Mouse (Mus musculus): ENCODE measurements around the gene Plpp2. TPM values are rescaled to one million over a fixed set of nuclear protein-coding genes. Genes with fewer than 3 reads are reported as not detected.

The Plpp2 gene
- total and polyA plus RNA-seq, 3 experiments: 11.5 to 19.3 (median 13.9) TPM

DNA sequence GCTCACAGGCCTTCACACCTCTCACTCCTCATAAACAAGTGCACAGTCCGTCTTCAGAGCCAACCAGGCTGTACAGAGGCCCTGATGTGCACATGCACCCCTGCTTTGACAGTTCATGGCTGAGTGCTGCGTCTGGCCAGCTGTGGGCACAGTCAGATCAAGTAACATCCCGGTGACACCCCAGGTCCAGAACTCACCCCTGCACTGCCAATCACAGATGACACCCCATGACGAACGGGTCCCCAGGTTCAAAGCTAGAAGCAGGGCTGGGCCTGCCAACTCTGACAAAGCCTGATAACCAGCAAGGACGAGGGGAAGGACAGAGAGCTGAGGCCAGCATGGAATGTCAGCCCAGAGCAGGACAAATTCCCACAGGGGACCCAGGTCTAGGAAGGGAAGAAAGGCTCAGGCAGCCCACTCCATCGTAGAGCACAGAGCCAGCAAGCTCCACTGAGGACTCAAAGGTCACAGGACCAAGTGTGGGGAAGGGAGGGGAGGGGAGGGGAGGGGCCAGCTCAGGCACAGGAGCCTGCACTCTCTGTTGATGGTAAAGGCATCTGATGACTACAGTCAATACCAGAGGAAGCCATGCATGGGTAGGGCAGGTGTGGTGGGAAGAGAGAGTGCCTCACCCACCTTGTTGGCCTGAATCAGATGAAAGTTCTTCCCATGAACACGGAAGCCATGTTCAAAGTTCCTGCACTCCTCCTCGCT is 10.4 kb upstream of the Plpp2 start:
- dilution Hi-C loops (cut with MboI; ENCODE audit: extremely low pct_ligation_motif_present, extremely low pct_unique_long_range_greater_than_20kb, low sequenced_read_pairs) (no loop called here), in situ Hi-C loops (cut with MboI; ENCODE audit: low pct_ligation_motif_present, low pct_unique_long_range_greater_than_20kb, low sequenced_read_pairs) (no loop called here)
- Histone ChIP-seq H3K4me2 (ENCODE audit: insufficient read depth, low read depth, poor library complexity, severe bottlenecking) (no peak overlapping the region), H3K4me3 (replicated peaks in 1 of 3; ENCODE audit: low read depth in 2 of 3, low read length in 2 of 3, poor library complexity in 1 of 3) (no peak overlapping the region), H3K27me3 (replicated peaks) (no peaks in the 10 kb centered on the region), H3K4me1 (ENCODE audit: control insufficient read depth in 1 of 2, insufficient read depth in 2 of 2) (peaks cover 0 to 5% of the 10 kb centered on the region in 2 experiments; a peak in 2 of 4 replicates), H3K79me2 (replicated peaks; ENCODE audit: control insufficient read depth, extremely low read depth, insufficient read depth, poor library complexity, severe bottlenecking) (no peaks in the 10 kb centered on the region), H3K9ac (ENCODE audit: insufficient read depth, low read depth) (no peak overlapping the region), H3K9me3 (replicated peaks; ENCODE audit: low read length) (no peaks in the 10 kb centered on the region), H3K36me3 (replicated peaks in 1 of 2; ENCODE audit: control insufficient read depth in 1 of 2, insufficient read depth in 1 of 2, low read length in 1 of 2) (peaks cover 90 to 97% of the 10 kb centered on the region in 2 experiments), H3K27ac (ENCODE audit: insufficient read depth, low read depth) (no peak overlapping the region)
- DNase-seq (ENCODE audit: extremely low read depth): no peak
- no peak for TF ChIP-seq CHD2 (IDR thresholded peaks at IDR 0.05; ENCODE audit: low read length)
- no peak for TF ChIP-seq HCFC1 (IDR thresholded peaks at IDR 0.05; ENCODE audit: low read depth, low read length)
- no peak for TF ChIP-seq ZKSCAN1 (IDR thresholded peaks at IDR 0.05; ENCODE audit: borderline replicate concordance, low read depth, low read length)
- no peak for TF ChIP-seq ELF1 (IDR thresholded peaks at IDR 0.05; ENCODE audit: low read depth, low read length)
- TF ChIP-seq TCF12 (IDR thresholded peaks at IDR 0.05; ENCODE audit: low read depth, low read length): no peak
- TF ChIP-seq CTCF (conservative IDR thresholded peaks at IDR 0.05 in 1 of 2, IDR thresholded peaks at IDR 0.05 in 1 of 2; ENCODE audit: low read depth in 2 of 2, low read length in 2 of 2): no peak
- no peak for TF ChIP-seq GABPA (IDR thresholded peaks at IDR 0.05; ENCODE audit: insufficient replicate concordance, low read depth, low read length)
- TF ChIP-seq MAZ (IDR thresholded peaks at IDR 0.05; ENCODE audit: low read depth, low read length): no peak
- TF ChIP-seq NRF1 (IDR thresholded peaks at IDR 0.05; ENCODE audit: low read depth, low read length): no peak
- no peak for TF ChIP-seq POLR2AphosphoS2 (IDR thresholded peaks at IDR 0.05; ENCODE audit: low read depth, low read length)
- TF ChIP-seq IRF4 (IDR thresholded peaks at IDR 0.05; ENCODE audit: low read depth, low read length): no peak

DNA sequence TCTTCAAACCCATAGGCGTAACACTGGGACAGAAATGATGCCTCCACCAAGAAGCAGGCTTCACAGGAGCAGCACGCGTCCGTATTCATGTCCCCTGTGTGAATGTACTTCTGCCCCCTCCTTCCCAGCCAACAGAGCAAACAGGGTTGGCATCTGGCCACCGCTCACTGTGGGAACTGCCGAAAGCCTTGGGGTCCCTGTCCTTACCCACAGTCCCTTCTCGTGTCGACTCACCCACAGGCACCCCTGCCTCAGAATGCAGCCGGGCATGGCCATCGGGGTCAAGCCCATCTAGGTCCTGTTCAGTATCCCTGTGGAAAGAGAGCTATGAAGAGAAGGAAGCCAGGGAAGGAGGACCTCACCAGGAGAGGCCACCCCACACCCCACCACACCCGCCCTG is 8.6 kb upstream of the Plpp2 start:
- Histone ChIP-seq H3K79me2 (replicated peaks; ENCODE audit: control insufficient read depth, extremely low read depth, insufficient read depth, poor library complexity, severe bottlenecking) (no peaks in the 10 kb centered on the region), H3K4me3 (replicated peaks in 1 of 3; ENCODE audit: low read depth in 2 of 3, low read length in 2 of 3, poor library complexity in 1 of 3) (no peak overlapping the region), H3K36me3 (replicated peaks in 1 of 2; ENCODE audit: control insufficient read depth in 1 of 2, insufficient read depth in 1 of 2, low read length in 1 of 2) (peaks cover 72 to 94% of the 10 kb centered on the region in 2 experiments), H3K4me1 (ENCODE audit: control insufficient read depth in 1 of 2, insufficient read depth in 2 of 2) (peaks cover 0 to 13% of the 10 kb centered on the region in 2 experiments; a peak in 2 of 4 replicates), H3K9ac (ENCODE audit: insufficient read depth, low read depth) (no peak overlapping the region), H3K27ac (ENCODE audit: insufficient read depth, low read depth) (no peak overlapping the region), H3K27me3 (replicated peaks) (no peaks in the 10 kb centered on the region), H3K9me3 (replicated peaks; ENCODE audit: low read length) (no peaks in the 10 kb centered on the region), H3K4me2 (ENCODE audit: insufficient read depth, low read depth, poor library complexity, severe bottlenecking) (no peak overlapping the region)
- DNase-seq (ENCODE audit: extremely low read depth): no peak
- dilution Hi-C loops (cut with MboI; ENCODE audit: extremely low pct_ligation_motif_present, extremely low pct_unique_long_range_greater_than_20kb, low sequenced_read_pairs) (no loop called here), in situ Hi-C loops (cut with MboI; ENCODE audit: low pct_ligation_motif_present, low pct_unique_long_range_greater_than_20kb, low sequenced_read_pairs) (no loop called here)
- TF ChIP-seq TBP (conservative IDR thresholded peaks at IDR 0.05; ENCODE audit: low read depth, low read length): no peak
- TF ChIP-seq JUND (conservative IDR thresholded peaks at IDR 0.05; ENCODE audit: low read depth, low read length): no peak
- no peak for TF ChIP-seq JUN (IDR thresholded peaks at IDR 0.05; ENCODE audit: insufficient read depth, low read depth, low read length)
- no peak for TF ChIP-seq ELF1 (IDR thresholded peaks at IDR 0.05; ENCODE audit: low read depth, low read length)
- no peak for TF ChIP-seq CHD1 (IDR thresholded peaks at IDR 0.05; ENCODE audit: low read depth, low read length)
- no peak for TF ChIP-seq E2F4 (IDR thresholded peaks at IDR 0.05; ENCODE audit: insufficient replicate concordance, low read depth, low read length)
- no peak for TF ChIP-seq TCF12 (IDR thresholded peaks at IDR 0.05; ENCODE audit: low read depth, low read length)
- no peak for TF ChIP-seq PAX5 (IDR thresholded peaks at IDR 0.05; ENCODE audit: low read length)
- TF ChIP-seq CTCF (conservative IDR thresholded peaks at IDR 0.05 in 1 of 2, IDR thresholded peaks at IDR 0.05 in 1 of 2; ENCODE audit: low read depth in 2 of 2, low read length in 2 of 2): no peak
- TF ChIP-seq HCFC1 (IDR thresholded peaks at IDR 0.05; ENCODE audit: low read depth, low read length): no peak
- no peak for TF ChIP-seq POLR2A (IDR thresholded peaks at IDR 0.05; ENCODE audit: low read depth, low read length)
- no peak for TF ChIP-seq EP300 (IDR thresholded peaks at IDR 0.05; ENCODE audit: low read length)

Data from CH12.LX (cell line).